Mouse (Mus musculus) cortical plate, adult 2 months (tissue): Measurements from ENCODE around the gene 1700001P01Rik.
"Not testable (repeated sequence)": the region's sequence is repeated elsewhere in the genome, so short reads cannot be mapped to it uniquely, and the experiment has no call there.

ENCODE experiments used
- CTCF ChIP-seq: fragments of 200-500 bp; IDR thresholded peaks from 2 replicates; pipeline ENCODE4 v1.5.1; 2011; ENCODE audit warnings: mild to moderate bottlenecking, control low read depth, low read length; ENCODE audit not compliant: insufficient read depth; ENCODE audit errors: extremely low read depth
- POLR2A ChIP-seq: fragments of 200-500 bp; IDR thresholded peaks from 2 replicates; pipeline ENCODE4 v1.6.1; 2011; ENCODE audit warnings: mild to moderate bottlenecking, low read length, control low read depth; ENCODE audit not compliant: insufficient read depth; ENCODE audit errors: extremely low read depth

- not testable (repeated sequence) for TF ChIP-seq CTCF, POLR2A
These were observed 40.9 kb downstream of the 1700001P01Rik start for GRCm38 (mm10) chr11:97734810-97735209.
